Mouse (Mus musculus): Measurements from ENCODE around the gene Gm21962. TPM values are rescaled to one million over a fixed set of nuclear protein-coding genes. Genes with fewer than 3 reads are reported as not detected.

The Gm21962 gene
- total RNA-seq, 2 experiments from 2014 or later, result not detected

DNA sequence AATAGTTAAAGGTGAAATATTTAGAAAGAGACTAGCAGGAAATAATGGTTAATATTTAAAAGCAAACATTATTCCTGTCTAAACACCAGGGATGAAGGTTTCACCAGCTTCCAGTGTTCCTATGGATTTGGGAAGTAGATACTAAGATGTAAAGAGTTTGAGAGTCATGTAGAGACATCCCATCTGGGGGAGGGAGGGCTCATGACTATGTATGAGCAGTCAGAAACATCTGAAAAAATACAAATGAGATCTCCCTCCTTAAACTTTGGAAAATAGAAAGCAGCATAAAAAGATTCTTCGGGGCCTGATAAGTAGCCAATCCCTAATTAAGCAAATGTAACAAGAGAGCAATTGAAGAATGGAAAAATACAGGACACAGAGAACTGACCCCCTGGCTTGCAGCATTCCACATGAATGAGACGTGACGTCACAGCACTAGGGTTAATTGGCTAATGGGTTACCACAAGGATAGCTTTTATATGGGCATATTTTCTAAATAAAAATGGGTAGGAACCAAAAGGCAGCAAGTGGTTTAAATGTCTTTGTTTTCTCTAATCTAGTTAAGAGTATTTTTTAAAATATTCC lies 45.3 kb downstream of the Gm21962 start:
- no peak for DNase-seq

Small RNA genes lying within 50 kb of the gene (microRNA-seq; reads per million reads assigned to microRNA genes)
- gene Gm22468, result not detected

Other genes with a start within 250 kb of the Gm21962 start
- under 1 TPM; 0.36 to 0.89 TPM for gene Ddit4l, start 49.9 kb upstream of the Gm21962 start, total RNA-seq (2021)
- 100 to 1,000 TPM; 149 to 188 TPM for gene H2afz, start 193.0 kb downstream of the Gm21962 start, total RNA-seq (2021)
- 10 to 100 TPM; 20.6 to 21.1 TPM for gene Dnajb14, start 196.2 kb downstream of the Gm21962 start, total RNA-seq (2021)
- 10 to 100 TPM; 74.6 to 80.6 TPM for gene Lamtor3, start 247.0 kb downstream of the Gm21962 start, total RNA-seq (2021)

All from adrenal gland, postnatal 36 days (tissue).